Mouse (Mus musculus): ENCODE data around the gene Ncf1. TPM values are rescaled to one million over a fixed set of nuclear protein-coding genes. Genes with fewer than 3 reads are reported as not detected.

The Ncf1 gene
- polyA plus RNA-seq, 2 experiments from 2014 or later = 8.8 to 15.8 TPM

- ATAC-seq = peak; percentile 77
These were observed 14.4 kb upstream of the Ncf1 start for GRCm38 (mm10) chr5:134243661-134244436.

DNA sequence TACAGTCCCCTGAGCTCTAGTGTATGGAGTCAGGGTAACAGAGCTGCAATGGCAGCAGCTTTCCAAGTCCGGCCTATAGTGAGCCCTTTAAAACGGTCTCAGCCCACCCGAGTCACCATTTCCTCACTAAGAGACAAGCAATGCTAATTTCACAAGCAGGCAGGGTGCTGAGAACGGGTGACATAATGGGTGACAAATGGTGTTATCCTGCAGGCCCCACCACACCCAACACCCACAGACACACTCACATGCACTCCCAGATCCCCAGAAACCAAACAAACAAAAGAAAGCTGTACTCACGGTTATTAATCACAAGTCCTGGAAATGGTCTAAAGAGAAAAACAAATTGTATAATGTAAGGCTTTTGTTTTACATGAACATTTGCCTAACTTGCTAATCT is 12.4 kb upstream of the Ncf1 start:
- ATAC-seq = no peak

- ATAC-seq = no peak
These were observed 8.7 kb upstream of the Ncf1 start for GRCm38 (mm10) chr5:134237936-134238760.

- ATAC-seq = no peak
These were observed 8.1 kb upstream of the Ncf1 start for GRCm38 (mm10) chr5:134237508-134237907.

DNA sequence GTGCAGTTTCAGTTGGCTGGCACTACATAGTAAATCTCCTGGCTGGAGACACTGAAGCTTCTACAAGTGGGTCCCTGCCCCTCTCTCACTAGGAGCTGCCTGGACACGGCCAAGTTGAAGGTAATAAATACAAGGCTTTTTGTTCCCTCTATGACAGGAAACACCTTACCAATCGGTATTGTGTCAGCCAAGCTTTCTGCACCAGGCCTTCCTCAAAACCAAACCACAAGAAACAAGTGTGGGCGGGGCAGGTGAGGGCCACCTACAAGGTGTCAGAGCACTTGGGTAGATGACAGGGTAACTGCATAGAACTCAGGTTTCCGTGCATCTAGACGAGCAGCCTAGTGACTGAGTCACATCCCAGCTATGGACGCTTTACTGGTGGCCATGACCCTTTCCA is 7.4 kb upstream of the Ncf1 start:
- peak; percentile 78 for ATAC-seq

GRCm38 (mm10) chr5:134236241-134236640 is 6.8 kb upstream of the Ncf1 start:
- no peak for ATAC-seq

- ATAC-seq = no peak
These were observed 5.7 kb upstream of the Ncf1 start for GRCm38 (mm10) chr5:134235111-134235510.

DNA sequence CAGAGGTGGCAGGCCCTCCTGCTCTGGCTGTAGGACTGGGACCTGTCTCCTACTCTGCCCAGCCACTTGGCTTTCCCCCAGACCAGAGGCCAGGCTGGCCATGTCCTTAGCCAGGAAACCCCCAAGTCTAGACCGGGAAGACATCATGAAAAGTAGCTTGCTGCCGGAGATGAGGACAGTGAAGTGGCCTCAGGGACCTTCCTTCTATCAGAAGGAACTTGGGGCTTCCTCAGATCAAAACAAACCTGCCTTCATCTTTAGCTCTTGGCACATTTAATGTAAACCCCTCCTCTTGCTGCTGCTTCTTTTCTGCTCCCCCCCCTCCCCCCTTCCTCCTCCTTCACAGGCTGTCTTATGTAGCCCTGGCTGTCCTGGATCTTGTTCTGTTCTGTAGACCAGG is 4.8 kb upstream of the Ncf1 start:
- peak; percentile 10 for ATAC-seq

DNA sequence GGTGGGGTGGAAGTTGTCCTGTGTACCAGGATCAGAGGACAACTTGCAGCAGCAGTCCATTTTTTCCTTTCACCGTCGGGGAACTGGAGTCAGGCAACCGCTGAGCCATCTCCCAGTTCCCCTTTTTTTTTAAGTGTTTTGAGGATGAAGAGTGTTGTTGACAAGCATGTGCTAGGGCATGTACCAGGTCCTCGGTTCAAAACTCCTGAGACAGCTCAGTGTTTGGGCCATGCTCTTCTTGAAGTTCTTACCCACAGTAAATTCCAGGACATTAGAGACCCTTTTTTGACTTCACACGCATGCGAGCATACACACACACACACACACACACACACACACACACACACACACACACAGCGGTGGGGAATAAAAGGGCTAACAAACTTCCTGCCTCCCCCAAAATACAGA is 3.8 kb upstream of the Ncf1 start:
- no peak for ATAC-seq

DNA sequence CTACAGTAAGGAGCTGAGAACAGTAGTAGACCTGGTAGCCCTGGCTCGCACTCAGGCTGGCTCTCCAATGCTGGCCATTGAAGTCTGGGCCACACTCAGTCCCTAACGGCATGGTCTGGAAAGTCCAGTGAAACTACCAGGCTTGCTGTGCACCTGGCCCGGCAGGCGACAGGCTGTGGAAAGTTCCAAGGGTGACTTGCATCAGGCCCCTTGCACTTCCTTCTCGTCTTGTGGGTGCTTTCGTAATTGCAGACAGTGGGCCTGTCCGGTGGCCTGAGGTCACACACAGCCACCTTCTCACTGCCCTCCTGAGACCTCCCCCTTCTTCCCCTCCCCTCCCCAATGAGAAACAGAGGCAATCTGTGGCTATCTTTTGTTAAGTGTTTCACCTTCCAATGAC is 3.1 kb upstream of the Ncf1 start:
- no peak for ATAC-seq

GRCm38 (mm10) chr5:134232111-134232510 is 2.7 kb upstream of the Ncf1 start:
- peak; percentile 50 for ATAC-seq

GRCm38 (mm10) chr5:134231376-134231775 is 2.0 kb upstream of the Ncf1 start:
- no peak for ATAC-seq

DNA sequence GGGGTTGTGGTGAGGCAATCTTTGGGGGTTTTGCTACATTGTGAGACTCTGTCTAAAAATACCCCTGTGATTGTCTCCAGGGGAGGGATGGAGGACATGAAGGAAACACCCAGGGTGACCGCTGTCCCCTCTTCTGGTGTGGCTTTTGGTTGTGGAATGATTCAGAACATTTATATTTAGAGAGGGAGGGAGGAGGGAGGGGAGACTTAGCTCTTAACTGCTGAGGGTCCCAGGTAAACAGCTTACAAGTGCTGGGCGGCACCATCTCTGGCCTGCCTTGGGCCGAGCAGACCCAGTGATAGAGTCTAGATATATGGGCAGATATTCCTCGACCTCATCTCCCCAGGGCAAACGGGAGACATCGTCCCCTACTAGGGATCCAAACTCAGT is 1.2 kb downstream of the Ncf1 start:
- no peak for ATAC-seq

GRCm38 (mm10) chr5:134227574-134228248 is 1.7 kb downstream of the Ncf1 start:
- ATAC-seq = no peak

DNA sequence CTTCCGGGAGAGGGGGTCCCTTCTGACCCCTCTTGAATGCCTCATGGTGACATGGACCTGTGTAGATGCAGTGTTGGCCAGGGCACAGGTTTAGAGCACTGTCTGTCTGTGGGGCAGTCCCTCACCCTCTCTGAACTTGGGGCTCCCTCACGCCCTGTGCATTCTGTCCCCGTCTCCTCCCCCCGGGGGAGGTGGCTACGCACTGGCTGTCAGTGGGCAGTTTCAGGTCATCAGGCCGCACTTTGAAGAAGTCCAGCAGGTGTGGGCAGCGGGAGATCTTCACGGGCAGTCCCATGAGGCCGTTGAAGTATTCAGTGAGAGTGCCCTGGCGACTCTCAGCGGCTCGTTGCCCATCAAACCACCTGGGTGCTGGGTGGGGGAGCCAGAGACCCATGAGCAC is 2.5 kb downstream of the Ncf1 start:
- ATAC-seq = no peak

DNA sequence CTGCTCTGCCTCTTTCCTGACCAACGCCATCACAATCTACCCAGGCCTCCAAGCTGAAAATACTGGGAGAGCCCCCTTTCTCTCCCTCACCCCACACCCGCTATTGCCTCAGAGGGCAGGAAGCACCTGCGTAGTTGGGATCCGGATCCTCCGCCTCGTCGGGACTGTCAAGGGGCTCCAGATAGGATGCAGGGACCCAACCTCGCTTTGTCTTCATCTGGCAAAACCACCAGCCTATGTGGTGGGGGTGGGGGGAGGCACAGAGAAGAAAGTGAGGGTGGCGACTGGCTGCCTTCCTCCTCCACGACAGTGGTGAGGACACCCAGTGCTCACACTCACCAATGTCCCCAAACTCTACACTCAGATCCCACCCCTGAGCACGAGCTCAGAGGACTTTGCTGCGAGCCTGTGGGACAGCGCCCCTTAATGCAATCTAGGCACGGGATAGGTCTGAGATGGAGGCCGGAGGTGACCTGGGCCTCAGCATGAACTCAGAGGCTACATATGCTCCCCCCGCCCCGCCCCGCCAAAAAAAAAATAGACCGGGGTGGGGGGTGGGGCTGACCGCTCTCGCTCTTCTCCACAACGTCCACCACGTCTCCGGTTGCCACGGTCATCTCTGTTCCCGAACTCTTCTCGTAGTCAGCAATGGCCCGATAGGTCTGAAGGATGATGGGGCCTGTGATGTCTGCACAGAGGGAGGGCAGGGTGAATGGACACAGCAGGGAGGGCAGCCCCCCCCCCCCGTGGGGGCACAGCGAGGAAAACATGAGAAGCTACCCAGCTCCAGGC is 4.1 kb downstream of the Ncf1 start:
- ATAC-seq = no peak

DNA sequence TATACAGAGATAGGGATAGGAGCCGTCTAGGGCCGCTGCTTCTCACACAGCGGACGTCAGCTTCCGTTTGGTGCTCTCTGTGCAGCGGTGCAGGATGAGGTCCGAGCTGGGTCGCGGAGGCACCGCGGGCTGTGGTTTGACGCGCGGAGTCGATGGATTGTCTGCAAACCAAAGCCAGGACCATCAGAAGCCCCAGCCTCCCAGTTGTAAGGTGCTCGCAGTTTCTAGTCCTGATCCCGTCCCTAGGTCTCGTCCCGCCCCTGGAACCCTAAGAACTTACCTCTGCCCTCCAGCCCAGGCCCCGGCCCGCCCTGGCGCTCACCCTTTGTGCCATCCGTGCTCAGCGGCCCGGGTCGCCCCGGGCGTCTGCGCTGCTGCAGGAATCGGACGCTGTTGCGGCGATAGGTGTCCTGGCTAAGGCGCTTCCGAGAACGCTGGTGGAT is 7.7 kb downstream of the Ncf1 start:
- ATAC-seq = no peak

DNA sequence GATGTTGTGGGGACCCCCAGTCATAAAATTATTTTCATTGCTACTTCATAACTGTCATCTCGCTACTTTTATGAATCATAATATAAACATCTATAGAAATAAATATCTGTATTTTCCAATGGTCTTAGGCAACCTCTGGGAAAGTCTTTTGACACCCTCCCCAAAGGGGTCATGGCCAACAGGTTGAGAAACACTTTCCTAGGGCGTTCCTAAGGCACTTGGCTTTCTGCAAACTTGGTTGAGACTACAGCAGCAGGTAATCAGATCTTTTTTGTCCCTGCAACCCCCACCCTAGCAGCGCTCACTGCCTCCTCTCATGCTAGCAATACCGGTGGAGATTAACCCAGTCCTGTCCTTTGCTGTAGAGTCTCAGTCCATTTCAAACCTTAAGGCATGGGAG is 8.1 kb downstream of the Ncf1 start:
- no peak for ATAC-seq

DNA sequence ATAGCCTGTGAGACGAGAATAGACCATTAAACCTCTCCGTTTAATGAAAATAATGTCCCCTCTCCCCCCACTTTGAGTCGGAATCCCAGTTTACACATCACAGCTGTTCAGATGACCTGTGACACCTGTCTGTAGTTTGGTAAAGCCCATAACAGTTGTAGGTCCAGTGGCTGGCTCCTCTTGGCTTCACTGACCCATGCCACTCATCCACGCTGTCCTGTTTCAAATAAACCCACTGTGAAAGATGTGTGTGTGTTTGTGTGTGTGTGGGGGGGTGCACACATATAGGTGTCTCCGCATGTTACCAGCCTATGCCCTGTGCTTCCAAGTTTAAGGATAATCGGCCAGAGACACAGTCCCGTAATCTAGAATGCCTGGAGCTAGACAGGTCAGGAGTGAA is 11.5 kb downstream of the Ncf1 start:
- no peak for ATAC-seq

DNA sequence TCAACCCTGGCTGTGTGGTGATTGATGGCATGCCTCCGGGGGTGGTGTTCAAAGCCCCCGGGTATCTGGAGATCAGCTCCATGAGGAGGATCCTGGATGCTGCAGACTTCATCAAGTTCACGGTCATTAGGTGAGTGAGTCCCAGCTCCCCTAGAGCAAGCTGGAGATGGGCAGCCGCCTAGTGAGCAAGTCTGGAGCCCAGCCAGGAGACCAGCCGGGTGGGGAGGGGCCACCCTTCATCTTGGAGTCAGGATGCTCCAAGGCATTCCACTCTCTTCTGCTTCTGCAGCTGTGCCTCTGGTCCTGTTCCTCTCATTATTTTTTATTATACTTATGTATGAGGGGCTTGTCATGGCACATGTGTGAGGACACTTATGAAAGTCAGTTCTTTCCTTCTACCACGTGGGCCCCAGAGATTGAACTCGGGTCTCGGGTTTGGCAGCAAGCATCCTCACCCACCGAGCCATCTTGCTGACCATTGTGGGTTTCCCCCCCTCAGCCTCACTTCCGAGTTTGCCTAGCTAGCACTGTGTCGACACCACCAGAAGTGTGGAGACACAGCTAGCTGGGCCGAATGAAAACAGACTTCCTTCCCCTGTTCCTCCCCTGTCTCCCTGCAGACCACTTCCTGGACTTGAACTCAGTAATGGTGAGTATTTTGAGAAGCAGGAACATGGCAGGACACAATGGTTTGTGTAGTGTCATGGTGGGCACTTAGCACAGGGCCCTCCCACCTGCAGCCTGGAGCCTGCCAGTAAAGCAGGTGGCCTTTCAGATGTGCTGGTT is 15.2 kb downstream of the Ncf1 start:
- ATAC-seq = peak; percentile 65

DNA sequence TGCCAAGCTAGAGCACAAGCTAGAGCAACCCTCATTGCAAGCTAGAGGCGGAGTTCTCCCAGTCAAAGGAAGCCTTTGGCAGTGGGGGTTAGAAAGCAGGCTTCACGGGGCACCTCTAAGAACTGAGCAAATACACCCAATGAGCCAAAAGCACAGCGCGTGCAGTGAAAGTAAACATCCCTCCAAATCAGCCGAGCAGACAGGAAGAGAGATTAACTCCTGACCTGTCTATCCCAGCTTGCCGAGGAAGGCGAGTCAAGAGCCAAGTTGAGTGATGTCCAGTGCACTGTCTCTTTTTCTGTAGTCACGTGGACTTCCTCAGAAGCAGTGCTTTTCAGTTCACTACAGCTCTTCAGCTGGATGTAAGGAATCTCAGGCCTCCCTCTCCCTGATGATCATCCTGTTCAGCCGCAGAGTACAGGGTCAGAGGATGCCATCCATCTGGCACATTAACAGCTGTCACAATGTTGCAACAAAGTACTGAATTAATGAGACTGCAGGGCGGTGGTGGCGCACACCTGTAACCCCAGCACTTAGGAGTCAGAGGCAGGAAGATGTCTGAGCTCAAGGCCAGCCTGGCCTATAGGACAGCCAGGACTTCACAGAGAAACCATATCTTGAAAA is 19.4 kb downstream of the Ncf1 start:
- ATAC-seq = no peak
